Mouse (Mus musculus): Measurements from ENCODE around the gene Fcrla.

Gene Fcrla

GRCm38 (mm10) chr1:170884978-170885561 lies 42.3 kb downstream of the Fcrla start, which contains the start of the genes Gm26620 and Dusp12:
TSS of gene Gm26620 (plus strand) at chr1:170885065.
TSS of gene Dusp12 (minus strand) at chr1:170885540.
- DNase-seq (ENCODE audit: low spot score) = peak; percentile 92

GRCm38 (mm10) chr1:170884390-170884789 lies 43.0 kb downstream of the Fcrla start:
- DNase-seq (ENCODE audit: low spot score) = no peak

DNA sequence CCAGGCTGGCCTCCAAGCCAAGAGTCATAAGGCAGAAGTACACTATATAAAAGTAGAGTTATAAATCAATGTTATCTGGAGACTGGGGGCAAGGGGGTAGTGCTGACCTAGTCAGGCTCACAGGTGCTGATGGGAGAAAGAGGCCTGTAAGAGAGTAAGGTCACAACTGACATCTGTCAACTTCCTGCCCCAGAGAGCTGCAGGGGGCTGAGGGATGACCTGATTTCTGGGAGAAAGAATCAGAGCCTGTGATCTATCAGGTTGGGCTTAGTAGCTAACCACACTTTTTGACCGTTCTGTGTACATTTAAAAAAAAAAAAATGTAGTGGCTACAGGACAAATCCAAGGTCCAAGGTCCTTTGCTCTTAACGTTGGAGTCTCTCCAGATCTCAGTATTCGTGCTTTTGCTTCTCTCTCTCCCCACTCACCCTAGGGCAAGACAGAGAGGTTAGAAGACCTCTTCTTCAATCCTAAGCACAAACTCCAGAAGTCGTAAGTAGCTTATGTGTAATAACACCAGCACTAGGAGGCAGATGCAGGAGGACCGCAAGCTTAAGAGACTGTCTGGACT lies 44.4 kb downstream of the Fcrla start:
- DNase-seq (ENCODE audit: low spot score) = peak; percentile 65

DNA sequence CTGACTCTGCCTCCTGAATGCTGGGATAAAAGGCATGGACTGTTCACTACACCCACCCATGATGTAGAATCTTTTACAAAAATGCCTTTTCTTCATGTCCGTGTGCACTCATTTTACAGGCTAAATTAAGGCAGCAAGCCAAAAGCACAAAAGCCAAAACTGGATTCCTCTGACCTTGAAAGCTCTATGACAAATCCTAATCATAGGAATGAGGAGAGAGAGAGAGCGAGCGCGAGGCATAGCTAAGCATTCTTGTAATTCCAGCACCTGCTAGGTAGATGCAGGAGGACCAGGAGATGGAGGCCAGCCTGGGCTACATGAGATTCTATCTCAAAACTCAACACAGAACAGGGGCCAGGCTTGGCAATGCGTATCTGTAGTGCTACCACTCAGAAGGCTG lies 50.5 kb downstream of the Fcrla start:
- DNase-seq (ENCODE audit: low spot score) = no peak

- DNase-seq (ENCODE audit: low spot score) = no peak
Observed at GRCm38 (mm10) chr1:170875676-170876075, 51.7 kb downstream of the Fcrla start.

- DNase-seq (ENCODE audit: low spot score) = no peak
Observed at GRCm38 (mm10) chr1:170871961-170872360, 55.4 kb downstream of the Fcrla start.

DNA sequence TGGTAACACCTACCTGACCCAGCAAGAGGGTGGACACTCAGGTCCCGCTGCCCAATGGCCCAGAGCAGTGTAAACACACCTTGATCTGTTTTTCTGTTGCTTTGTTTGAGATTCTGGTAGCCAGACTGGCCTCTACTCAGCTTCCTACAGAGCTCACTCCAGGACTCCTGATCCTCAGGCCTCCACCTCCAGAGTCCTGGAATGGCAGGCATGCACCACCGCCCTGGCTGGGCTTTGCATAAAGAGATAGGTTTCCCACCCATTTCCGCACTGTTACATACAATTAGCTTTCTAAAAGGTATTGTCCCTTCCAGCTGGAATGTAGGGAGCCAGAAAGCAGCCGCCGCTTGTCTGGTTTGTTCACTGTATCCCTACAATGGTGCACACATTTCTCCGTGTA lies 56.0 kb downstream of the Fcrla start:
- no peak for DNase-seq (ENCODE audit: low spot score)

GRCm38 (mm10) chr1:170868905-170869283 lies 58.5 kb downstream of the Fcrla start:
- DNase-seq (ENCODE audit: low spot score) = no peak

GRCm38 (mm10) chr1:170868107-170868904 lies 59.1 kb downstream of the Fcrla start:
- DNase-seq (ENCODE audit: low spot score) = peak; percentile 85

DNA sequence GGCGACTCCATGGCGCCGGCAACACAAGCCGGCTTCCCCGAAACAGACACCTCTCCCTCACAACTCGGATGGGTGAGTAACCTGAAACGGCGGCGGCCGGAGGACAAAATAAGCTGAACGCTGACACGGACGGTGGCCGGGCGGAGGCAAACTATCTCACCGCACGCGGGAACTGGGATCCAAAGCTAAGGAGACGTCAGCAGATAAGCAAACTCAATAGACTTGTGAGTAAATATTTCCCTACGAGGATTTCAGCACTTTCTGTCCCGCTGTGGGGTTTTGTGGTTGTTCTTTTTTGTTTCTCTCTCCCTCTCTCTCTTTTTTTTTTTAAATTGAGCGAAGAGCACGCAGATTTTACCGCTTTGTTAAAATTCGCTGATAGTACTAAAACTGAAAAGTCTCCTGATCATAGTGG lies 59.7 kb downstream of the Fcrla start, which contains the start of gene Atf6:
Gene Atf6, minus strand, starts transcription at position 81 of the 415 bp plus-strand sequence.
- peak; percentile 96 for DNase-seq (ENCODE audit: low spot score)

Measured in yolk sac, embryonic 10.5 days (tissue).